14 mouse cellular contexts compared by ENCODE assay signal in genomic region chr12:112804046-112804445, GRCm38 (mm10). TPM values are rescaled to one million over a fixed set of nuclear protein-coding genes. Genes with fewer than 3 reads are reported as not detected.
DNase-seq lines count a peak whose midpoint lies in the region; ATAC-seq lines count a peak whose summit lies in the region.
"Had no signal": no experiment of that assay in that cellular context is flagged by ENCODE, and none has a peak within 500 bp of the region (broad histone marks: within the 10 kb centered on the region; RNA-seq: fewer than 3 reads in every experiment).

No protein-coding gene starts in this region.

- no peak overlapping the region for H3K27ac ChIP-seq in midbrain, embryonic 16.5 days (ENCODE audit: low read length)
- H3K27ac ChIP-seq in midbrain, embryonic 10.5 days (replicated peaks) = no peak overlapping the region; the same call in 1 of the 2 replicates
- H3K27ac ChIP-seq: lung, embryonic 15.5 days; stomach, embryonic 15.5 days had no signal

- no peak overlapping the region for H3K4me3 ChIP-seq in midbrain, embryonic 16.5 days (ENCODE audit: low read depth, low read length)
- no peak overlapping the region for H3K4me3 ChIP-seq in midbrain, embryonic 10.5 days
- H3K4me3 ChIP-seq: lung, embryonic 15.5 days; megakaryocyte, embryonic 14.5 days; stomach, embryonic 15.5 days had no signal

- WGBS in midbrain, embryonic 16.5 days = 52% methylated on average over 13 of the region's 13 CpGs
- 67% methylated on average over 13 of the region's 13 CpGs for WGBS in midbrain, embryonic 10.5 days

- no peak for ATAC-seq in midbrain, embryonic 16.5 days

- H3K4me2 ChIP-seq in midbrain, embryonic 16.5 days (ENCODE audit: low read length) = no peak overlapping the region
- H3K4me2 ChIP-seq: lung, embryonic 15.5 days; stomach, embryonic 15.5 days had no signal

- 0 out of 2 replicates have a peak overlapping the region, but pooled peaks have one; percentile 10 for H3K9ac ChIP-seq in midbrain, embryonic 16.5 days (ENCODE audit: low read depth, low read length)
- H3K9ac ChIP-seq: lung, embryonic 15.5 days; stomach, embryonic 15.5 days had no signal

- peaks cover 6% of the 10 kb centered on the region for H3K4me1 ChIP-seq in midbrain, embryonic 16.5 days (ENCODE audit: control insufficient read depth, insufficient read depth, low read length)
- H3K4me1 ChIP-seq in midbrain, embryonic 10.5 days = peaks cover 36% of the 10 kb centered on the region

- H3K9me3 ChIP-seq in midbrain, embryonic 16.5 days (replicated peaks; ENCODE audit: control insufficient read depth, low read length, poor library complexity, severe bottlenecking) = no peaks in the 10 kb centered on the region
- H3K9me3 ChIP-seq in midbrain, embryonic 10.5 days (replicated peaks) = no peaks in the 10 kb centered on the region
- H3K9me3 ChIP-seq: lung, embryonic 15.5 days; megakaryocyte, embryonic 14.5 days; stomach, embryonic 15.5 days had no signal

- no peaks in the 10 kb centered on the region for H3K36me3 ChIP-seq in midbrain, embryonic 16.5 days (ENCODE audit: control insufficient read depth, insufficient read depth, low read length)
- H3K36me3 ChIP-seq in midbrain, embryonic 10.5 days = no peaks in the 10 kb centered on the region
- H3K36me3 ChIP-seq: lung, embryonic 15.5 days; stomach, embryonic 15.5 days had no signal

- DNase-seq in cerebellum, postnatal 10 days = peak; percentile 65 to 75
- DNase-seq in cerebellum, adult 11 months = no peak
- DNase-seq in heart, postnatal 4 days = peak; percentile 67
- DNase-seq in heart, adult 11 months = no peak
- no peak for DNase-seq in midbrain, embryonic 10.5 days (ENCODE audit: low spot score)
- DNase-seq in thymus, postnatal 4 days = no peak
- no peak for DNase-seq in frontal cortex, adult 2 months (ENCODE audit: extremely low spot score in 1 of 2, low spot score in 1 of 2)
- DNase-seq: embryo, embryonic 11 days; thymus, postnatal 14 days had no signal

- peaks cover 17% of the 10 kb centered on the region for H3K27me3 ChIP-seq in midbrain, embryonic 16.5 days (ENCODE audit: control insufficient read depth, insufficient read depth, low read depth, low read length)
- H3K27me3 ChIP-seq in midbrain, embryonic 10.5 days (ENCODE audit: low read depth, poor library complexity, severe bottlenecking) = peaks cover 70% of the 10 kb centered on the region

RNA-seq across cellular contexts. Expression of gene Ahnak2, which starts 1.6 kb away (rescaled TPM):
- total RNA-seq in heart, postnatal 4 days (2021) = 10 to 100 TPM; 13.5 to 16.8 TPM
- 1.4 and 2.0 TPM in 2 replicates for polyA plus RNA-seq in midbrain, embryonic 16.5 days (2015; fragmentation: Nextera tagmentation; extraction: Ambion mirVana)
- polyA plus RNA-seq in midbrain, embryonic 10.5 days (2016; fragmentation: Nextera tagmentation; extraction: Ambion mirVana) = 0.06 and 0.11 TPM in 2 replicates
- polyA plus RNA-seq in frontal cortex, adult 2 months (2012; rRNA removed) = 1.5 and 1.9 TPM in 2 replicates
- total RNA-seq: granulocyte monocyte progenitor cell, adult 5-6 weeks had no signal

RNA-seq across cellular contexts. Expression of gene Clba1, which starts 4.7 kb away (rescaled TPM):
- total RNA-seq in heart, postnatal 4 days (2021) = 1 to 10 TPM; 4.5 to 6.0 TPM
- polyA plus RNA-seq in midbrain, embryonic 16.5 days (2015; fragmentation: Nextera tagmentation; extraction: Ambion mirVana) = 25.2 and 26.1 TPM in 2 replicates
- polyA plus RNA-seq in midbrain, embryonic 10.5 days (2016; fragmentation: Nextera tagmentation; extraction: Ambion mirVana) = 13.7 and 14.4 TPM in 2 replicates
- 13.8 and 14.1 TPM in 2 replicates for polyA plus RNA-seq in frontal cortex, adult 2 months (2012; rRNA removed)

RNA-seq across cellular contexts. Expression of gene Cdca4, which starts 25.2 kb away (rescaled TPM):
- 10 to 100 TPM; 25.8 to 26.8 TPM for total RNA-seq in heart, postnatal 4 days (2021)
- 32.6 and 37.6 TPM in 2 replicates for polyA plus RNA-seq in midbrain, embryonic 16.5 days (2015; fragmentation: Nextera tagmentation; extraction: Ambion mirVana)
- 178 and 181 TPM in 2 replicates for polyA plus RNA-seq in midbrain, embryonic 10.5 days (2016; fragmentation: Nextera tagmentation; extraction: Ambion mirVana)
- 10.2 and 10.6 TPM in 2 replicates for polyA plus RNA-seq in frontal cortex, adult 2 months (2012; rRNA removed)

RNA-seq across cellular contexts. Expression of gene Pld4, which starts 43.6 kb away (rescaled TPM):
- 1 to 10 TPM; 3.4 to 4.1 TPM for total RNA-seq in heart, postnatal 4 days (2021)
- 4.9 and 5.9 TPM in 2 replicates for polyA plus RNA-seq in midbrain, embryonic 16.5 days (2015; fragmentation: Nextera tagmentation; extraction: Ambion mirVana)
- polyA plus RNA-seq in midbrain, embryonic 10.5 days (2016; fragmentation: Nextera tagmentation; extraction: Ambion mirVana) = 3.7 and 5.7 TPM in 2 replicates
- polyA plus RNA-seq in frontal cortex, adult 2 months (2012; rRNA removed) = 14.0 and 20.4 TPM in 2 replicates

Comparison
In these comparisons a context has a peak if more than half of its experiments do, and no peak if none do; other contexts are left out.
1. DNase-seq: peak in cerebellum, postnatal 10 days (2 of 2) and heart, postnatal 4 days (single experiment); none in cerebellum, adult 11 months (single experiment), heart, adult 11 months (single experiment), midbrain, embryonic 10.5 days (single experiment), thymus, postnatal 4 days (single experiment) and frontal cortex, adult 2 months (0 of 2).